Mouse (Mus musculus) ES-E14 (cell line): ENCODE data around the gene Aldh6a1. TPM values are rescaled to one million over a fixed set of nuclear protein-coding genes. Genes with fewer than 3 reads are reported as not detected.
A peak's percentile ranks its signal among the peaks of the same experiment; 100 is the strongest.

ENCODE experiments used
- DNase-seq: peaks from one replicate; pipeline ENCODE4 v3.0.0-alpha.2; 2013; ENCODE audit warnings: low read depth, low spot score
- H3K27ac ChIP-seq: 2 replicates; pipeline ENCODE4 v1.5.1; 2012; ENCODE audit warnings: low read depth, mild to moderate bottlenecking, low read length, moderate library complexity, mixed read lengths; ENCODE audit not compliant: poor library complexity, insufficient read depth, severe bottlenecking
- H3K36me3 ChIP-seq: 2 replicates; pipeline ENCODE4 v1.6.1; 2012; ENCODE audit warnings: mild to moderate bottlenecking, low read length, moderate library complexity, mixed read lengths; ENCODE audit not compliant: control insufficient read depth, poor library complexity, insufficient read depth, severe bottlenecking
- H3K4me1 ChIP-seq, 2 experiments: fragments of 150-350 bp in 1 of 2; sonication (generic) in 1 of 2; 2 replicates each; pipeline ENCODE4 v1.6.1; 2012; ENCODE audit warnings: low read length in 2 of 2, mild to moderate bottlenecking in 1 of 2, mixed read lengths in 1 of 2; ENCODE audit not compliant: control insufficient read depth in 2 of 2, insufficient read depth in 2 of 2, poor library complexity in 1 of 2
- H3K4me3 ChIP-seq, 2 experiments: fragments of 150-350 bp in 1 of 2; sonication (generic) in 1 of 2; 2 replicates each; pipeline ENCODE4 v1.5.1; 2012; ENCODE audit warnings: low read length in 2 of 2, low read depth in 1 of 2, mild to moderate bottlenecking in 1 of 2, mixed read lengths in 1 of 2; ENCODE audit not compliant: insufficient read depth in 1 of 2, poor library complexity in 1 of 2, severe bottlenecking in 1 of 2
- H3K9ac ChIP-seq: 2 replicates; pipeline ENCODE4 v1.6.1; 2012; ENCODE audit warnings: low read depth, mild to moderate bottlenecking, low read length, mixed read lengths; ENCODE audit not compliant: poor library complexity, insufficient read depth, severe bottlenecking
- H3K9me3 ChIP-seq: fragments of 150-350 bp; sonication (generic); 2 replicates; pipeline ENCODE4 v1.6.1; 2012; ENCODE audit warnings: low read depth, mild to moderate bottlenecking, low read length; ENCODE audit not compliant: control insufficient read depth, insufficient read depth
- CHD2 ChIP-seq: IDR thresholded peaks from 2 replicates; pipeline ENCODE4 v1.6.1; 2014; ENCODE audit warnings: mild to moderate bottlenecking, low read depth, low read length, inconsistent platforms
- HCFC1 ChIP-seq: IDR thresholded peaks from 2 replicates; pipeline ENCODE4 v1.6.1; 2012; ENCODE audit warnings: low read length, inconsistent platforms, borderline replicate concordance; ENCODE audit not compliant: insufficient read depth
- MAFK ChIP-seq: IDR thresholded peaks from 2 replicates; pipeline ENCODE4 v1.6.1; 2014; ENCODE audit warnings: mild to moderate bottlenecking, low read depth, low read length, inconsistent platforms; ENCODE audit not compliant: insufficient read depth
- ZC3H11A ChIP-seq: IDR thresholded peaks from 2 replicates; pipeline ENCODE4 v1.6.1; 2012; ENCODE audit warnings: low read depth, mild to moderate bottlenecking, inconsistent platforms, low read length, borderline replicate concordance
- ZNF384 ChIP-seq: IDR thresholded peaks from 2 replicates; pipeline ENCODE4 v1.6.1; 2012; ENCODE audit warnings: low read depth, low read length, inconsistent platforms
- in situ Hi-C, 2 experiments: fragments of 600-800 bp; cut with MboI; formaldehyde crosslinking; loops; one replicate each; pipeline ENCODE4 v1.15.1; 2025; ENCODE audit warnings: low sequenced_read_pairs in 2 of 2, inconsistent platforms in 1 of 2; ENCODE audit not compliant: unreplicated experiment in 2 of 2
- total RNA-seq: library from RNA; depleted of rRNA; stranded (reverse); fragments of 300-350 nt; gene quantifications from 2 replicates; pipeline ENCODE4 v1.2.3, GENCODE M21; 2012

Gene Aldh6a1
- total RNA-seq, 1 experiment, result 11.9 TPM

GRCm38 (mm10) chr12:84390336-84390735 lies 60.5 kb downstream of the Aldh6a1 start:
- H3K4me1 ChIP-seq, result peaks cover 0 to 5% of the 10 kb centered on the region in 2 experiments; a peak in 1 of 4 replicates
- in situ Hi-C loops, result no loop called here
- H3K4me3 ChIP-seq, result no peak overlapping the region
- no peaks in the 10 kb centered on the region for H3K9me3 ChIP-seq
- no peak for TF ChIP-seq MAFK
- DNase-seq, result no peak
- H3K9ac ChIP-seq, result no peak overlapping the region
- H3K27ac ChIP-seq, result no peak overlapping the region
- no peaks in the 10 kb centered on the region for H3K36me3 ChIP-seq

GRCm38 (mm10) chr12:84388774-84389400 lies 61.9 kb downstream of the Aldh6a1 start:
- Histone ChIP-seq H3K4me1 (peaks cover 0 to 5% of the 10 kb centered on the region in 2 experiments; a peak in 1 of 4 replicates), H3K36me3 (no peaks in the 10 kb centered on the region), H3K27ac (no peak overlapping the region), H3K4me3 (no peak overlapping the region), H3K9ac (no peak overlapping the region), H3K9me3 (no peaks in the 10 kb centered on the region)
- no peak for DNase-seq
- no peak for TF ChIP-seq CHD2
- no peak for TF ChIP-seq MAFK
- TF ChIP-seq ZC3H11A, result no peak
- TF ChIP-seq HCFC1, result no peak
- 0 out of 2 replicates have a peak, but pooled peaks have one; percentile 31 for TF ChIP-seq ZNF384
- in situ Hi-C loops, result no loop called here

- H3K9ac ChIP-seq, result no peak overlapping the region
- no peaks in the 10 kb centered on the region for H3K9me3 ChIP-seq
- no peak overlapping the region for H3K4me3 ChIP-seq
- in situ Hi-C loops, result no loop called here
- no peak overlapping the region for H3K27ac ChIP-seq
- DNase-seq, result no peak
- TF ChIP-seq ZNF384, result no peak
- no peak for TF ChIP-seq HCFC1
- TF ChIP-seq MAFK, result no peak
- TF ChIP-seq ZC3H11A, result no peak
- no peak for TF ChIP-seq CHD2
- no peaks in the 10 kb centered on the region for H3K36me3 ChIP-seq
- peaks cover 0 to 5% of the 10 kb centered on the region in 2 experiments; a peak in 1 of 4 replicates for H3K4me1 ChIP-seq
Measured at GRCm38 (mm10) chr12:84388097-84388496, 62.7 kb downstream of the Aldh6a1 start.

- no peak overlapping the region for H3K9ac ChIP-seq
- H3K4me1 ChIP-seq, result peaks cover 0 to 5% of the 10 kb centered on the region in 2 experiments; a peak in 1 of 4 replicates
- DNase-seq, result no peak
- H3K27ac ChIP-seq, result no peak overlapping the region
- no peaks in the 10 kb centered on the region for H3K36me3 ChIP-seq
- no peaks in the 10 kb centered on the region for H3K9me3 ChIP-seq
- H3K4me3 ChIP-seq, result no peak overlapping the region
- TF ChIP-seq ZC3H11A, result no peak
- no peak for TF ChIP-seq MAFK
- no peak for TF ChIP-seq HCFC1
- TF ChIP-seq ZNF384, result no peak
- TF ChIP-seq CHD2, result no peak
- in situ Hi-C loops, result no loop called here
Measured at GRCm38 (mm10) chr12:84385408-84385807, 65.4 kb downstream of the Aldh6a1 start.
